Mouse (Mus musculus) liver, embryonic 14.5 days (tissue): ENCODE measurements around the gene Hnmt. TPM values are rescaled to one million over a fixed set of nuclear protein-coding genes. Genes with fewer than 3 reads are reported as not detected.
"Not testable (repeated sequence)": the region's sequence is repeated elsewhere in the genome, so short reads cannot be mapped to it uniquely, and the experiment has no call there.

Source experiments
- ATAC-seq: fragments of 200-750 bp; cut with Nextera tagmentation; 2 replicates; pipeline ENCODE4 v1.8.0; 2017; ENCODE audit warnings: moderate number of reproducible peaks, mild to moderate bottlenecking, moderate library complexity; ENCODE audit not compliant: insufficient read depth
- DNase-seq, 3 experiments: peaks; one replicate each; pipeline ENCODE4 v3.0.0-alpha.2; 2012 to 2013; ENCODE audit warnings: low read depth in 3 of 3, low spot score in 3 of 3
- H3K27ac ChIP-seq: fragments of 300-500 bp; sonication (generic); 2 replicates; pipeline ENCODE4 v1.5.1; 2014; ENCODE audit warnings: moderate library complexity, mild to moderate bottlenecking, control low read depth, inconsistent platforms
- H3K27me3 ChIP-seq: fragments of 300-500 bp; sonication (generic); 2 replicates; pipeline ENCODE4 v1.6.1; 2014; ENCODE audit warnings: mild to moderate bottlenecking, low read length, moderate library complexity; ENCODE audit not compliant: control insufficient read depth, insufficient read depth
- H3K36me3 ChIP-seq: fragments of 300-500 bp; sonication (generic); replicated peaks from 2 replicates; pipeline ENCODE4 v1.6.1; 2014; ENCODE audit warnings: low read depth; ENCODE audit not compliant: control insufficient read depth, insufficient read depth
- H3K4me1 ChIP-seq, 2 experiments: fragments of 200-500 bp in 1 of 2; fragments of 300-500 bp in 1 of 2; sonication (generic) in 1 of 2; replicated peaks; 2 replicates each; pipeline ENCODE4 v1.6.1; 2012 to 2014; ENCODE audit warnings: antibody characterized with exemption in 1 of 2, inconsistent platforms in 1 of 2, low read length in 1 of 2; ENCODE audit not compliant: control insufficient read depth in 2 of 2, insufficient read depth in 2 of 2
- H3K4me2 ChIP-seq: fragments of 300-500 bp; sonication (generic); 2 replicates; pipeline ENCODE4 v1.6.1; 2014; ENCODE audit warnings: low read depth, mild to moderate bottlenecking, control low read depth, moderate library complexity
- H3K4me3 ChIP-seq, 2 experiments: fragments of 200-500 bp in 1 of 2; fragments of 300-500 bp in 1 of 2; sonication (generic) in 1 of 2; 2 replicates each; pipeline ENCODE4 v1.5.1; 2012 to 2014; ENCODE audit warnings: low read depth in 2 of 2, low read length in 2 of 2, mild to moderate bottlenecking in 2 of 2, control low read depth in 1 of 2, inconsistent platforms in 1 of 2, moderate library complexity in 1 of 2; ENCODE audit not compliant: insufficient read depth in 1 of 2
- H3K9ac ChIP-seq: fragments of 300-500 bp; sonication (generic); replicated peaks from 2 replicates; pipeline ENCODE4 v1.6.1; 2014; ENCODE audit warnings: mild to moderate bottlenecking, control low read depth, moderate library complexity
- H3K9me3 ChIP-seq: fragments of 300-500 bp; sonication (generic); 2 replicates; pipeline ENCODE4 v1.6.1; 2016; ENCODE audit warnings: low read length, mixed read lengths; ENCODE audit not compliant: control insufficient read depth
- CTCF ChIP-seq: IDR thresholded peaks from 2 replicates; pipeline ENCODE4 v1.5.1; 2016; ENCODE audit warnings: antibody characterized with exemption, low read depth, control low read depth
- EP300 ChIP-seq: IDR thresholded peaks from 2 replicates; pipeline ENCODE4 v1.6.1; 2016; ENCODE audit warnings: antibody characterized with exemption, low read depth
- WGBS: fragments of 180-500 bp; shearing (Covaris S2); extraction: QIAGEN DNeasy Blood & Tissue Kit; methylation state at CpG from one replicate; pipeline ENCODE4 v1.1.7; 2014; ENCODE audit not compliant: insufficient replicate concordance; 5-methylcytosine and 5-hydroxymethylcytosine counted together
- polyA plus RNA-seq, 2 experiments: library from polyadenylated mRNA; depleted of rRNA in 1 of 2; stranded (reverse) in 1 of 2; unstranded in 1 of 2; fragments of >200 nt; fragmentation: Nextera tagmentation in 1 of 2; extraction: Ambion mirVana in 1 of 2; gene quantifications; 2 replicates each; pipeline versions ENCODE4 v1.2.1 to v1.2.3; 2012 to 2014

The Hnmt gene
- polyA plus RNA-seq, 2 experiments, result 0.17 to 0.33 TPM

- WGBS, result 49% methylated on average over 5 of the region's 5 CpGs
- no peak overlapping the region for H3K27ac ChIP-seq
- H3K4me1 ChIP-seq, result no peaks in the 10 kb centered on the region
- TF ChIP-seq EP300 (no peak), CTCF (no peak)
- no peaks in the 10 kb centered on the region for H3K36me3 ChIP-seq
- H3K9me3 ChIP-seq, result no peaks in the 10 kb centered on the region
- H3K4me2 ChIP-seq, result no peak overlapping the region
- ATAC-seq (no peak), DNase-seq (no peak)
- no peak overlapping the region for H3K9ac ChIP-seq
- H3K4me3 ChIP-seq, result no peak overlapping the region
- no peaks in the 10 kb centered on the region for H3K27me3 ChIP-seq
Observed at GRCm38 (mm10) chr2:24014957-24015356, 34.2 kb downstream of the Hnmt start.

DNA sequence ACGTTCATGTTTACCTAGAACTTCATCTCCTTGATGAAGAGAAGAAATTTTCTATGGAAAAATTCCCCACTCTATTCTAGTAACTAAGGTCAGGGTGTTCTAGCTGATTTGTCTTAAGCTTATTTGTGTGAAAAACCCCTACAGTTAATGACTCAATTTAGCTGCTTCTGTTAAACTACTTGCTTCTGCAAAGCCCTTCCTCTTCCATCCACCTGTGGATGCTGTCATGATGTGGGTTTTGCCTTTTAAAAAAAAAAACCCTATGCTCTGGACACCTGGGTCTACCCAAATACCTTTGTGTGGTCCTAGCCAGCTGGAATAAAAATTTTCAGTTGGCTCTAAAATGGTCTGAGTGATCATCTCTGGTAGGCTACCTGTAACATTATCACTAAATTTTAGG lies 49.9 kb downstream of the Hnmt start:
- ATAC-seq, result no peak
- WGBS, result 34% methylated on average over 1 of the region's 1 CpGs
- Histone ChIP-seq H3K4me2 (no peak overlapping the region), H3K36me3 (no peaks in the 10 kb centered on the region), H3K4me1 (no peaks in the 10 kb centered on the region), H3K27ac (no peak overlapping the region), H3K9ac (no peak overlapping the region), H3K9me3 (no peaks in the 10 kb centered on the region), H3K4me3 (no peak overlapping the region), H3K27me3 (no peaks in the 10 kb centered on the region)
- no peak for TF ChIP-seq EP300
- TF ChIP-seq CTCF, result no peak
- no peak for DNase-seq

DNA sequence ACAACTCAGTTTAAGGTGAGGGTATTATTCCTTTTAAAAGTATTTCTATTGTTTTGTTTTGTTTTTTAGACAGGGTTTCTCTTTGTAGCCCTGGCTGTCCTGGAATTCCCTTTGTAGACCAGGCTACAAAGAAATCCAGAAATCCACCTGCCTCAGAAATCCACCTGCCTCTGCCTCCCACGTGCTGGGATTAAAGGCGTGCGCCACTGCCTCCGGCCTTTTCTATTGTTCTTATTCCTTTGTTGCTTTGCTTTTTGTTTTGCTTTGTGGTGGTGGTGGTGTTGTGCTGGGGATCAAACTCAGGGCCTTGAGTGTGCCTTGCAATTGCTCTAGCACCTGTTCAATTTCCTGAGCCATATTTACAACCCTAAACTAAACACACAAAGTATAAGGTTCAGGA lies 50.4 kb downstream of the Hnmt start:
- no peaks in the 10 kb centered on the region for H3K4me1 ChIP-seq
- H3K36me3 ChIP-seq, result no peaks in the 10 kb centered on the region
- H3K9me3 ChIP-seq, result no peaks in the 10 kb centered on the region
- H3K4me3 ChIP-seq, result no peak overlapping the region
- H3K4me2 ChIP-seq, result no peak overlapping the region
- ATAC-seq (no peak), DNase-seq (no peak)
- 75% methylated on average over 4 of the region's 4 CpGs for WGBS
- no peak overlapping the region for H3K27ac ChIP-seq
- no peak overlapping the region for H3K9ac ChIP-seq
- TF ChIP-seq CTCF, result no peak
- no peak for TF ChIP-seq EP300
- H3K27me3 ChIP-seq, result no peaks in the 10 kb centered on the region

GRCm38 (mm10) chr2:23996830-23997229 lies 52.4 kb downstream of the Hnmt start:
- no peak for DNase-seq
- Histone ChIP-seq H3K4me3 (no peak overlapping the region), H3K4me1 (no peaks in the 10 kb centered on the region), H3K27ac (no peak overlapping the region), H3K9me3 (no peaks in the 10 kb centered on the region), H3K27me3 (no peaks in the 10 kb centered on the region), H3K4me2 (no peak overlapping the region), H3K36me3 (no peaks in the 10 kb centered on the region), H3K9ac (no peak overlapping the region)
- 33% methylated on average over 2 of the region's 2 CpGs for whole genome bisulfite sequencing
- ATAC-seq, result no peak
- TF ChIP-seq EP300 (no peak), CTCF (no peak)

DNA sequence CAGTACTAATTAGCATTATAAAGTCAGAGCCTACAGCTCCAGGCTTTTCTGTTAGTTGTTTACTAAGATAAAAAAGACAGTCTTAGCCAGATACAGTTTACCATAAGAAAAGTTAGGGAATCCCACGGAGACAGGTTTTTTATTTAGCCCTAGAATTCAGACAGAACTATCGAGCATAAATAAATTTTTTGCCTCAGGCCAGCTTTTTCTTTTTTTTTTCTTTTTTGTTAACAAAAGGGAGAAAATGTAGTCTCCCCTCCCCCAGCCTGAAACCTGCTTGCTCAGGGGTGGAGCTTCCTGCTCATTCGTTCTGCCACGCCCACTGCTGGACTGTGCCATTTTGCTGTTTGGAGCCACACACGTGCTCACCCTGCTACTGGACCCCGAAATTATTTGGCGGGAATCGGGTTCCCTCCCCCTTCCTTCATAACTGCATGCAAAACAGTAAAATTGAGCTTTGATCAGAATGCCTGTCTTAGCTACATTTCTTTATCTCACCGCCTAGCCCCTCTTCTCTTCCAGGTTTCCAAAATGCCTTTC lies 59.1 kb downstream of the Hnmt start:
- WGBS, result 60% methylated on average over 9 of the region's 9 CpGs
- H3K4me2 ChIP-seq, H3K9ac ChIP-seq, H3K9me3 ChIP-seq, H3K36me3 ChIP-seq, H3K4me3 ChIP-seq, H3K27me3 ChIP-seq, H3K4me1 ChIP-seq, H3K27ac ChIP-seq, ATAC-seq, DNase-seq: not testable (repeated sequence)
